Mouse (Mus musculus): ENCODE data around the gene Thoc6.

Gene Thoc6

DNA sequence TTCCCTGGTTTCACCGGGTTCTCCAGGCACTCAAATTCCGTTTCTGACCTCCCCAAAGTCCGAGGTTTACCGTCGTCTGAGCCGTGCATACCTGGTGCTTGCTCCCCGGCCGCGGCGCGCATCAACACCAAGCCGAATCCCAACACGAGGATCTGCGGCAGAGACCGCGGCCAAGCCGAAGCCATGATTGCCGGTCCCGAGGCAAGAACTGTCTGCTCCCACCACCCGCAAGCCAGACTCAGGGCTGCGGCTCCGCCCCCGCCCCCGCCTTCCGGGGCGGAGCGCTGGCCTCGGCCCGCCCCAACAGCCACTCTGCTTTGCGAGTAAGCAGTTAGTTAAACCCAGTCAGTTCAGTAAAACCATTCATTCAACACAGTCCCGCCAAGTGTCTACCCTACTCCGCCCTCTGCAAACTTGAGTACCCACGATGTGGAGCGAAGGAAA lies 3.6 kb upstream of the Thoc6 start, which contains the start of gene Tnfrsf12a:
Tnfrsf12a (minus strand) TSS at position 233 of the 444 bp plus-strand sequence.
- DNase-seq (ENCODE audit: extremely low spot score) = peak; percentile 89

DNA sequence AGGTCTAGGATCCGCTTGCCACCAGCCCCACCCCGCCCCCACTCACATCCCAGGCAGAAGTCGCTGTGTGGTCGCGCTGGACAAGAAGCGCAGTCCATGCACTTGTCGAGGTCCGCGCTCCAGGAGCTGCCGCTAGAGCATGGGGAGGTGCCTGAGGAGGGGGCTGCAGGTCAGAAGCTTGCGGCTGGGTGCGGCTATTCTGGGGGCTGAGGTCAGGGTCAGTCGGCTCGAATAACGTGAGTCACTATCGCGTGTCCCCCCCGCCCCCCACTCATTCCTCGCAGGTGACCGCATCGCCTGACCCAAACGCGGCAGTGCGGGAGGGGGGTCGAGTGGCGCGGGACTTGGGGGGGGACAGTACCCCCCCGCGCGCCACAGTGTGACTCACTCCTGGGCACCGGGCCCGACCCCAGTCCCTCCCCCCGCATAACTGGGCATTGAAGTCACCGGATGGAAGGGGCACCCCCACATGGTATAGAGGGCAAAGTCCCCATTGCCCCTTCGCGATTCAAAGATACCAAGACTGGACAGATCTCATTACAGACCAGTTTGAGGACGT lies 2.9 kb upstream of the Thoc6 start:
- no peak for DNase-seq (ENCODE audit: extremely low spot score)

DNA sequence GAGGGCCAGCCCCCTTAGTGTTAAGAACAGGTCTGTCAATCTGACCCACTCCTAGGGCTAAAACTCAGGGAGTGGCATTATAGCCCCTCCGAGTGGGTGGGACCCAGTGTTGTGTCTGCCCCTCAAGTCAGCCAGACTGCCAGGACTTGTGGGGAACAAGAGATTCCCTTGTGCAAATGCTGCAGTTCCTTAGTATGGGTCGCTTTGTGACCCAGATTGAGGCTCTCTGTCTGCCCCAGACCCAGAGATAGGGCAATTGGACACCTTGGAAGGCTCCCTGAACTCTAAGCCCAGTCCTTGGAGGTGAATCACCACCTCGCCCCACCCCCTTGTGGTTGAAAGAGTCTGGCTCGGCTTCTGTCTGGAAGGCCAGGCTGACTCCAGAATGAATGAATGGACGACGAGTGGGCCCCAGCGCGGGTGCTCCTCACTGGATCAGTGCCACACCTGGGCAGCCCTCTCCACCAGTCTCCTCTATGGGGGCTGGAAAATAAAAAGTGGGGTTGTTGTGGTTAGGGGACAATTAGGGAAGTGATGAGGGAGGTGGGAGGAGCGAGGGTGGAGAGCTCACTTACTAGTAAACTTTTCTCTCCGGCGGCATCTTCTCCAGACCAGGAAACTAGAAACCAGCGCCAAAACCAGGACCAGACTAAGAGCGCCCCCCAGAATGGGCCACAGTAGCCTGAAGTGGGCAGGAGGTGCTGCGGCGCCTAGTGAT lies 2.0 kb upstream of the Thoc6 start:
- no peak for DNase-seq (ENCODE audit: extremely low spot score)

DNA sequence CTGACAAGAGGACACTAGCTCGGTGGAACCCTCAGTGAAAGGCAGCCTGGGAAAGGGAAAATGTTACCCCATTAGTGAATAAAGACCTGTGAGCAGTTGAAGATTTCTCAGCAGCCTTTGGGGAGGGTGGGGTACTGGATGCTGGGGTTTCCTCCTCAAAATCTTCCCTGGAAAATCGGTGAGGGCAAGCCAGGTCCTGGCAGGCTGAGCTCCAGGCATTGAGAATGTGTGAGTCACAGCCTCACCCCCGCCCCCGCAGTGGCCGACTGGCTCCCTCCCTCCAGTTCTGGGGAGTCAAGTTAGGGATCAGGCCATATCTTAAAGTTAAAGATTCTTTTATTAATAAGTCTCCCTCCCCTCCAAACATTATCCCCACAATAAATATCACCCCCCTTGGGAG lies 1.4 kb upstream of the Thoc6 start:
- DNase-seq (ENCODE audit: extremely low spot score) = no peak

DNA sequence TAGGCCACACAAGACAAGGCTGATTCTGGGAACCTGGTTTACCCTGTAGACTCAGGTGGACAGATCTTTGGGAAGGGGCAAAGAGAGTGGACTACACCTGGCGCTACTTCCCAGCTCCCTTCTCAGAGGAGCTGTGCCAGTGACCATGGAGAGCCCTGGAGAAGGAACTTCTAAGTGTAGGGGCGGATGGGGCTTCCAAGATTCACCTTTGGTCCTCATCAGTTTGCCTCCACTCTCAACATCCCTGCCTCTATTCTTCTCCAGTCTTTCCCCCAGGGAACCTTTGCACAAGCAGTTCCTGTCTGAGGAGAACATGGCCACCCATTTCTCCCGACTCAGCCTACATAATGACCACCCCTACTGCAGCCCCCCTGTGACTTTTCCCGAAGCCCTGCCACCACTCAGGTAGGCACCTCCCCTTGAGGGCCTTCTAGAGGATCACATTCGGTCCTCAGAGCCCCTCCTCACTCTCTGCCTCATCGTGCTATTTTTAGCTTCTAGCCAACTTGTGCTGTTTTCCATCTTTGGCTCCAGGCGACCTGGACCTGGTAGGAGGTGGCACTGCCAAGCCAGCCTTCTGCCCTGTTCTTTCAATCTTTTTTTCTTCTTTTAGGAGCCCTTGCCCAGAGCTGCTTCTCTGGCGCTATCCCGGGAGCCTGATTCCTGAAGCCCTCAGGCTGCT lies 730 bp upstream of the Thoc6 start:
- no peak for DNase-seq (ENCODE audit: extremely low spot score)

DNA sequence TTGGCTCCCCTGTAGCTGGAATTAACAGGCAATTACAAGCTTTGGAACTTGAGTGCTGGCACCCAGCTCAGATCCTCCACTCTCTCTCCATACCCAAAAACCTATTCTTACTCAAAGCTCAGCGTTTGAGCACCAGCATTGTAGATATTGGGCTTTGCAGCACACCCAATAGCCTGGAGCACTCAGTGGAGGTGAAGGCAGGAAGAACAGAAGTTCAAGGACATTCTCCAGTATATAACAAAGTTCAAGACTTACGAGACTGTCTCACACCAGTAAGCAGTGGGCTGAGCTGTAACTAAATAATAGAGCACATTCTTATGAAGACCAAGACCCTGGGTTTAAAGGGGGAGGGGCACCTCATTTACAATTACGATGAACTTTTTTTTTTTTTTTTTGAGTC lies 921 bp downstream of the Thoc6 start:
- DNase-seq (ENCODE audit: extremely low spot score) = no peak

DNA sequence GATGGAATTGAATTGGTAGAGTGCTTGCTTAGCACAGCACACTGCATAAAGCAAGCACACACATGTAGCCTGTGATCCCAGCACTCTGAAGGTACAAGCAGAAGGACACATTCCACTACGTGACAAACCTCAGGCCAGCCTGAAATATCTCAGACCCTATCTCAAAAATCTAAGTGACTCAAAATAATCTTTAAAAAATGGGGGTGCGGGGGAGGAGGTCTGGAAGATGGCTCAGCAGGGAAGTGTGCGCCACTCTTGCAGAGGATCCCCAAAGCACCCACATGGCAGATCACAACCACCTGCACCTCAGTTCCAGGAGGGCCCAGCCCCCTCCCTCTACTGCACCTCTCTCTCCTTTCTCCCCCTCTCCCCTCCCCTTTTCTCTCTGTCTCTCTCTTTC lies 2.2 kb downstream of the Thoc6 start:
- no peak for DNase-seq (ENCODE audit: extremely low spot score)

DNA sequence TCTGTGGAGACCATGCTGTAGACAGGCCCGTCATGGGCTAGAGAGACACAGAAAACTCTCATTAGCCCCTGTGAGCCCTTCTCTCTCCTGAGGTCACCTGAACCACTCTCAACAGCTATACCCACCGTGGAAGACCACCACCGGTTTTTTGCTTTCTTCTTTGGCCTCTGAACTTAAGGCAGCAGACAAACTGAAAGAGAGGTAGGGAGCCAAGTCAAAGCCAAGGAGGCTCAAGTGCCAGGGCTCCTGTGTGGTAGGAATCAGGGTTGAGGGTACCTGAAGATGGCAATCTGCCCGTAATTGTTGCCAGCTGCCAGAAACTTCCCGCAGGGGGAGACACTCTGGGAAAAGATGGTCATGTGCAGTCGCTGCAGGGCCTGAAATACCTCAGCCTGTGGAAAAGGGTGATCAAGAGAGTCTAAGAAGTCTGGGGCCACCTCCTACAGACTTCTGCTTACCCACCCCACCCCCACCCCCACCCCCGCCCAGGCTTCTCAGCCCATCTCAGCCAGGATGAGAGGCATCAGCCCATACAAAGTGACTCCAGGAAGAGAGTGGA lies 3.1 kb downstream of the Thoc6 start:
- no peak for DNase-seq (ENCODE audit: extremely low spot score)

DNA sequence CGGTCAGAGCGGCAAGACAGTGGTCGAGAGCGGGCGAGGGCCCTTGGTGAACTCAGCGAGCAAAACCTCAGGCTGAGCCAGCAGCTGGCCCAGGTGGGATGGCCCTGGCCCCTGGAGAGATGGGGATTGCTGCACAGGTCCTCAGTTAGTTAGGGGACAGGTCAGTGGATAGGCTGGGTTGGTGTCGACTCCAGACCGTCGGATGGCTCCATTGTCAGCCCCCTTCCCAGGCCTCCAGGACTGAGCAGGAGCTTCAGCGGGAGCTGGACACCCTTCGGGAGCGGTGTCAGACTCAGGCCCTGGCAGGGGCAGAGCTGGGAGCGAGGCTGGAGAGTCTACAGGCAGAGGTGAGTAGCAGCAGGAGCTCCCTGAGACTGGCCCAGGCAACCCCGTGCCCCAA lies 8.2 kb downstream of the Thoc6 start:
- no peak for DNase-seq (ENCODE audit: extremely low spot score)

DNA sequence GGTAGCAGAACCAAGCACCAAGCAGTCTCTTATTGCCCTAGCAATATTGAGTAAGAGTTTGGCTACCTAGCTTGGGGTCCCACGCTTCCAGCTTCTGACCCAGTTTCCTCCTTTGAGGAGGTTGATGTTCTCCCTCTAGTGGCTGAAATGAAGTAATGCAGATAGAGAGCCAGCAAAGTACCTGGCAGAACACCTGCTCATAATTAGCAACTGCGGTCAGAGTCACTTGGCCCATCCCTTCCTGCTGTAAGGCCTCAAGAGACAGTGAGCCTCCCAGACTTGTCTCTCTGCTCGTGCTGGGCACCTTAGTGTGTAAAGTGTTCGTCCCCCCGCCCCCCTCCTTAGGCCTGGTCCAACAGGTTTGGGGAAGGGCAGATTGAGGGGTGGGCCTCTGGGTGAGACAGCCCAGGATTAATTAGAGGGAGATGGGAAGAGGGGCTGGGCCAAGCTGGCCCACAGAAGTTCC lies 9.1 kb downstream of the Thoc6 start:
- no peak for DNase-seq (ENCODE audit: extremely low spot score)

DNA sequence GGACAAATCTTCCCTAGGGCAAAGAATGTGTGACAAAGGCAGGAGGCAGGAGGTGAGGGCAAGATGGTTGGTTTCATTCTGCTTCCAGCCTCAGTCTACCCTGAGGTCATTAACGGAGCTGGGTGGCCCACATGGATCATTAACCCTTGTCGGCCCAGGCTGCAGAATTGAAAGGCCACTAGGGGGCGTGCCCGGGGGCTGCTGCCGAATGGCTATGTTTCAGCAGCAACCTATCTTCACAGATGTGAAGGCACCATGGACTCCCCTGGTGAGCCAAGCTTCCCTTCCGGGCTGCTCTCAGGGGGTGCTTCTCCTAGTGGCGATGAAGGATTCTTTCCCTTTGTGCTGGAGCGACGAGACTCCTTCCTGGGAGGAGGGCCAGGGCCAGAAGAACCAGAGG lies 12.2 kb downstream of the Thoc6 start:
- DNase-seq (ENCODE audit: extremely low spot score) = no peak

DNA sequence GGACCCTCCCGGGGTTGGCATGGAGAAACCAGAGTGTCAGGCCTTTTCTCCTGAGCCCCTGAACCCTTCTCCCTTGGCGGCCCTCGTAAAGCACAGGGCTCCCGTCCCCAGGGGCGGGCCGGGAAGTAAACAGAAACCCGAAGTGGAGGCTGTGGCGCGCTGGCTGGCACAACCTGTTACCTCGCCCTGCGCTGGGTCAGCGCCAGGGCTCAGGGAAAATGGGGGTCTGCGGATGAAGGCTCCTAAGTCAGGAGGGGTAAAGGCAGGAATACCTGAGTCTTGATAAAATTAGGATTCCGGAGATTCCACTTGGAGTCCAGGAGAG lies 12.8 kb downstream of the Thoc6 start:
- DNase-seq (ENCODE audit: extremely low spot score) = no peak

DNA sequence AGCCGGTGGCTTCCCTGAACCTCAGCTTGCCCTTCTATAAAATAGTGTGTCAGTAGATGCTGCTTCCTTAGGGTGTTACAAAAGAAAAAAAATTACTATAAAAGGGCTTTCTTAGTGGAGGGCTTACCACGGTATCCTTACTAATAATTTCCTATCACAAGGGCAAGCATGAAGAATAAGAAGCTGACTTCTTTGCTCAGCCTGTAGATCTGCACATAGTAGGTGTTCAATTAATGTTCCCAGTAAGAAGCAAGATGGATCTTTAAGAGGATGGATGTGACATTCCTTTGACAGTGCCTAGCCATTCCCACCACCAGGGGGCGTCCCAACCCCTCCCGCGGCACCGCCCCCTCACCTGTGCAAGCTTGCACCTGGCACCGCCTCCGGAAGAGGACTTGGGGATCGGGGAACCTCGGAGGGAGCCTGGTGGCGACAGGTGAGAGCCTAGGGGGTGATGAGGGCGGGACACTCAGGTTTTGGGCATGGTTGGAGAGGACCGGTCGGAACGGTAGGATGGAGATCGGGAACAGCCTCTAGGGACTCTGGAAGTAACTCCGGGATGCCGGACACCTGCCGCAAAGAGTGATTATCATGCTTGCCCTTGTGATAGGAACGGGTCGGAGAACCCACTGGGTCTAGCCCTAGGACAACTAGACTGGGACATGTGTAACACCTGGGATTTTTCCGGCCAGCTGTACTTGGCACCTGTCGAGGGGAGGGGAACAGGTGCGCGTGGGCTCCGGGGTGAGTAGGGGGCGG lies 13.4 kb downstream of the Thoc6 start, which contains the start of gene Bicdl2:
Bicdl2 (plus strand) TSS at position 390 of the 759 bp plus-strand sequence.
- DNase-seq (ENCODE audit: extremely low spot score) = no peak

DNA sequence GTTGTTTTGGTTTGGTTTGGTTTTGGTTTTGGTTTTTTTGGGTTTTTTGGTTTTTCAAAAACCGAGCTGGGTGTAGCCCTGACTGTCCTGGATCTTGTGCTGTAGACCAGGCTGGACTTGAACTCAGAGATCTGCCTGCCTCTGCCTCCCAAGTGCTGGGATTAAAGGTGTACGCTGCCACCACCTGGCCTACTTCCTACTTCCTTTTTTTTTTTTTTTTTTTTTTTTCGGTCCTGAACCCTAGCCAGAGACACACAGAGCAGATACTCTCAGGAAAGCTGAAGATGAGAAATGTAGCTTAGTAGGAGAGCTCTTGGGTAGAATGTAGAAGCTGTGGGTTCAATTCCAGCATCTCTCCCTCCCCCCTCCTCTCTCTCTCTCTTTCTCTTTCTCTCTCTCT lies 15.2 kb downstream of the Thoc6 start:
- DNase-seq (ENCODE audit: extremely low spot score) = no peak

DNA sequence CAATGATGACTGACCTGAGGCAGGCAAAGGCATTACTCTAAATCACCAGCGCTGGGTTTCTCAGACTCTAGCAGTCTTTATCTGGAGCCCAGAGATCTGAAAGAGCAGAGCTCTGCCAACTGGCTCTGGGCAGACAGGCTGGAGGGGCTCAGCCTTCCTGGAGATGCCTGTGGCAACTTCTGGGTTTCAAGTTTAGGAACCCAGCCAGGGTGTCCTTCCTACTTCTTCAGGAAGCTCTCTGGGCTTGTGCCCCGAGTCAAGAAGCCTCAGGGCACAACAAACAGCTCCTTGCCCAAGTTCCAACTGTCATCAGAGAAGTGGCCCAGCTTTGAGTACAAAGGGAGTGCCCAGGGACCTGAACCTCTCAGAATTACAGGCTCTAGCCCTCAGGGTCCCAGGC lies 19.3 kb downstream of the Thoc6 start:
- no peak for DNase-seq (ENCODE audit: extremely low spot score)

DNA sequence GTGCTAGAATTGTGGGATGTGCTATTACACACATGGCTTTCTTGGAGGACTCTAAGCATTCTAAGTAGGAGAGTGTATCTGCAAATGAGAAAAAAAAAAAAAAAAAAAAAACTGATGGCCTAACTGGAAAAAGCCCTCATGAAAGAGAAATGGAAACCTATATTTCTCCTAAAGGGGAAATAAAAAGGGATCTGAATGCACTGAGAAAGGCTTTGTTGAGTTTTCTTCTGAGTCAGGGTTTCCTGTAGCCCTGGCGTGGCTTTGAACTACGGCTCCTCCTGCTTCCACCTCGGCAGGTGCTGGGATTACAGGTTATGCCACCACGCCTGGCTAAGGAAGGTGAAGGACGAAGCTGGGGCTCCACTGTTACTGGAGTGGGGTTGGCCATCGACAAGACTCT lies 19.7 kb downstream of the Thoc6 start:
- DNase-seq (ENCODE audit: extremely low spot score) = no peak

DNA sequence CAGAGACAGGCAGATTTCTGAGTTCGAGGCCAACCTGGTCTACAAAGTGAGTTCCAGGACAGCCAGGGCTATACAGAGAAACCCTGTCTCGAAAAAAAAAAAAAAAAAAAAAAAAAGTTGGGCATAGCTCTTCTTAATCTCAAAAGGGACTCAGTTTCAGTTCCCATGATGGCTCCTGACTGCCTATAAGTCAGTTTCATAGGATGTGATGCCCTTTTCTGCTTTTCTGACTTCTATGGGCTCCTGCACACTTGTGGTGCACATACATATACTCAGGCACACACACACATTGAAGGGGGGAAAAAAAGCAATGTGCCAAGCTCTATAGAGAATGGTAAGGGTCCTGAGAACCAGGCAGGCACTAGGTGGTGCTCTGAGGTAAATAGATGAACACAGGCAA lies 20.4 kb downstream of the Thoc6 start:
- no peak for DNase-seq (ENCODE audit: extremely low spot score)

DNA sequence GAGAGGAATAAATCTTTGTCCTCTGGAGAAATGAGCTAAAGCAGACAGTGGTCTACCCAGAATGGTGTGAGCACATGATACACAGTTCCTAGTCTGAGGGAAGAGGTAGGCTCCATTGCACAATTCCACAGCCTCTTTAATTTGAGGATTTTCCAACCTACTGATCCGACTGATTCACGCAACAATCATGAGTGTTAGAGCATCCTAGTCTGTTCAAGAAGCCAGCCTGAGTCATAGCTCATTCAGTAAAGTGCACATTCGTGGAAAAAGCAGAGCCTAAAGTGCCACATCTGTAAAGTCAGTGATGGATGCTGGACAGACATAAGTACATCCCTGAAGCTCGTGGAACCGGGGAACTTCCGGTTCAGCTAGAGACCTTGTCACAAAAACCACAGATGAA lies 22.3 kb downstream of the Thoc6 start:
- no peak for DNase-seq (ENCODE audit: extremely low spot score)

DNA sequence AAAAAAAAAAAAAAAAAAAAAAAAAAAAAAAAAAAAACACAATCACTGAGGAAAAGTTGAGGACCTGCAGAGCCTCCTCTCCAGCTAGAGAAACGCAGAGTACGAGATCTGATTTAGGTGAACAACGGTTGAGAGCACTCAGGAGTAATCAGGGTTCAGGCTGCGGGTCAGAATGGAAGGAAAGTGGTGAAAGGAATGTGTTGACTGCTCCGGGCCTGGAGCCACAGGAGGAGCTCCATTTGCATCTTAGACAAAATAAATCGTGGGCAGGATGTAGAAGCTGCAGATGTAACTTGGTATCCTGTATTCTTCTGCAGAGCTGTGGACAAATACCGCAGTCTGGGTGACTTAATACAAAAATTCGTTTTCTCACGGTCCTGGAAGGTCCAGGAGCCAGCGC lies 27.8 kb downstream of the Thoc6 start:
- no peak for DNase-seq (ENCODE audit: extremely low spot score)

DNA sequence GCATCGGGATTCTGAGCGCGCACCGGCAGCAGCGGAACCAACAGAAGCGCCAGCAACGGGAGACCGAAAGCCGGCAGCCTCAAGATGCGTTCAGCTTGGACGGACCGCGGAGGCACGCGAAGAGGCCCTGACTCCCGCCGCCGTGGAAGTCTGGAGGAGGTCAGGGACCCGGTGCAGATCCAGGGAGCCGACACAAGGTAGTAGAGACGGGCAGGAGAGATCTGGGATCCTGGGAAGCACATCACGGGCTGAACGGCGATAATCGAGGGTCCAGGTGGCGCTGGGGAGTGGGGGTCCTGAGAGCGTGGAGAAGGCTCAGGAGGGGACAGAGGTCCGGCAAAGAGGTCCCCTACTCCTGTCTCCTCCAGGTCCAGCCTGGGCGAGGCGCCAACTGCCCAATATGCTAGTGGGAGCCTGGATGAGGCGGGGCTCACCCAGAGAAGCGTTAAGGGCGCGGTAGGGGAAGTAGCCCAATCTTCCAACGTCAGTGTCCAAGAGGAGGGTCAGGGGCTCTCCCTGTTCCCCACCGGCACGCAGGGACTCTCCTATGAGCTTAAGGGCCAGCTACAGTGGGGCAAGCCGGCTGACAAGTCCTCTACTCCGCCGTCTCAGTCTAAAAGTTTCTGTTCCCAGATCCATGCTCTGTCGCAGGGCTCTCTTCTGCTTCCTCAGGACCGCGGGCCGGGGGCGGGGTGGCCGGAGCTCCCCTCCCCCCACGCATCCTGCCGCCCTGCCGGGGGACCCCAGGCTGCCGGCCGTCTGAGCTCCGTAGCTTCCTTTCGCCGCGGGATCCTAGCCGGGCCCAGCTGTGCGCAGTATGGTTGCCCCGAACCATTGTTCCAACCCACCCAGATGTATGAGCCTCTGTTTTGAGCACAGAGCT lies 28.8 kb downstream of the Thoc6 start, which contains the start of gene Mmp25:
Mmp25 (minus strand) TSS at position 665 of the 883 bp plus-strand sequence.
- DNase-seq (ENCODE audit: extremely low spot score) = peak; percentile 60

DNA sequence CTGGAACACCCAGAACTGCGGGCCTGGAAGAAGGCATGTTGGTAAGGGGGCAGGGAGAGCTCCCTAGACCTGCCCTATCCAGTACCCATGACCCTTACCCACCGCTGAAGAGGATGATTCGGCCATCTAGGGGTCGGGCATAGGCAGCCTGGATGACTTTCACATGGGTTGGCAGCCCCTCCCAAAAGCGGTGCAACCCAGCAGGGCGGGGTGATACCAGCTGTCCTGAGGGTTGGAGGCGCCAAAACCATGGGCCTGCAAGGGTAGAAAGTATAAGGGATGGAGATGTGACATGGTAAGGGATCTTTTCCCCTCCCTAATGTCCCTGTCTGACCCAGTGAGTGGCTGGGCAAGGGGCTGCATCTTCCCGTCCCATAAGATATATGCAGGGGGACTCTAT lies 42.4 kb downstream of the Thoc6 start:
- DNase-seq (ENCODE audit: extremely low spot score) = no peak
